In genomic region chr3:31152108-31152507, GRCm38 (mm10) we compare ENCODE assay signal across 20 mouse cellular contexts. TPM values are rescaled to one million over a fixed set of nuclear protein-coding genes. Genes with fewer than 3 reads are reported as not detected.
A peak's percentile ranks its signal among the peaks of the same experiment; 100 is the strongest.
DNase-seq lines count a peak whose midpoint lies in the region; ATAC-seq lines count a peak whose summit lies in the region.
"Had no signal": no experiment of that assay in that cellular context is flagged by ENCODE, and none has a peak within 500 bp of the region (broad histone marks: within the 10 kb centered on the region; RNA-seq: fewer than 3 reads in every experiment).

No protein-coding gene starts in this region.

- peaks cover 7% of the 10 kb centered on the region; the same call in 1 of the 2 replicates for H3K4me1 ChIP-seq in kidney, embryonic 14.5 days (ENCODE audit: control insufficient read depth, insufficient read depth, low read length)

- H3K27ac ChIP-seq in kidney, embryonic 14.5 days (ENCODE audit: low read depth, low read length) = 0 out of 2 replicates have a peak overlapping the region, but pooled peaks have one; percentile 55
- H3K27ac ChIP-seq: heart, embryonic 13.5 days; limb, embryonic 10.5 days; liver, embryonic 13.5 days; neural tube, embryonic 15.5 days had no signal

- DNase-seq in kidney, adult 11 months = no peak
- DNase-seq in left cerebral cortex, postnatal 4 days = peak; percentile 28
- no peak for DNase-seq in left cerebral cortex, postnatal 36 days (ENCODE audit: low spot score in 2 of 2)
- peak; percentile 42 to 74 for DNase-seq in adrenal gland, postnatal 36 days
- DNase-seq in layer of hippocampus, postnatal 10 days (ENCODE audit: low spot score in 2 of 2) = peak; percentile 19 to 44
- no peak for DNase-seq in T-cell, adult 2 months (ENCODE audit: low spot score)
- no peak for DNase-seq in cerebellum, adult 18-20 months
- DNase-seq: liver, embryonic 13.5 days; right cerebral cortex, postnatal 25 days had no signal

- H3K4me2 ChIP-seq in kidney, embryonic 14.5 days (replicated peaks; ENCODE audit: low read depth, low read length) = peak overlapping the region; percentile 88; the same call in 1 of the 2 replicates
- H3K4me2 ChIP-seq: heart, embryonic 13.5 days; liver, embryonic 13.5 days; neural tube, embryonic 15.5 days had no signal

- no peaks in the 10 kb centered on the region for H3K27me3 ChIP-seq in kidney, embryonic 14.5 days (ENCODE audit: control insufficient read depth, insufficient read depth, low read length)

- H3K9ac ChIP-seq in kidney, embryonic 14.5 days (ENCODE audit: low read depth, low read length) = no peak overlapping the region
- H3K9ac ChIP-seq: heart, embryonic 13.5 days; liver, embryonic 13.5 days; neural tube, embryonic 15.5 days had no signal

- ATAC-seq in kidney, embryonic 14.5 days (ENCODE audit: low FRiP score, low TSS enrichment) = no peak
- ATAC-seq: inflammation-experienced regulatory T-cells, adult 6 months; lung, postnatal 0 days had no signal

- intact Hi-C loops in left cerebral cortex, postnatal 4 days (cut with DNase I) = no loop called here
- intact Hi-C loops in left cerebral cortex, postnatal 36 days (cut with DNase I) = loop anchor here (10.0 kb wide), 1 partner anchor 153 kb away; no protein-coding TSS in a partner anchor

- H3K9me3 ChIP-seq in kidney, embryonic 14.5 days (ENCODE audit: control insufficient read depth, low read length) = no peaks in the 10 kb centered on the region
- H3K9me3 ChIP-seq: G1E; heart, embryonic 13.5 days; limb, embryonic 10.5 days; liver, embryonic 13.5 days; megakaryocyte, embryonic 14.5 days; neural tube, embryonic 15.5 days had no signal

- H3K36me3 ChIP-seq in kidney, embryonic 14.5 days (ENCODE audit: control insufficient read depth, insufficient read depth, low read length) = no peaks in the 10 kb centered on the region
- H3K36me3 ChIP-seq: G1E; heart, embryonic 13.5 days; limb, embryonic 10.5 days; liver, embryonic 13.5 days; neural tube, embryonic 15.5 days had no signal

- peak overlapping the region; percentile 7; the same call in 1 of the 2 replicates for H3K4me3 ChIP-seq in kidney, embryonic 14.5 days (ENCODE audit: low read length)
- H3K4me3 ChIP-seq: heart, embryonic 13.5 days; limb, embryonic 10.5 days; liver, embryonic 13.5 days; megakaryocyte, embryonic 14.5 days; neural tube, embryonic 15.5 days had no signal

- 30% methylated on average over 6 of the region's 6 CpGs for WGBS in kidney, embryonic 14.5 days

RNA-seq across cellular contexts. Expression of gene Cldn11, which starts 2.4 kb away (rescaled TPM):
- 47.5 and 53.0 TPM in 2 replicates for polyA plus RNA-seq in kidney, embryonic 14.5 days (2014; fragmentation: Nextera tagmentation; extraction: Ambion mirVana)
- total RNA-seq in left cerebral cortex, postnatal 4 days (2021) = 10 to 100 TPM; 14.1 to 17.3 TPM
- 100 to 1,000 TPM; 132 to 218 TPM for total RNA-seq in left cerebral cortex, postnatal 36 days (2021)
- total RNA-seq in adrenal gland, postnatal 36 days (2021) = 10 to 100 TPM; 10.7 to 15.3 TPM
- 10 to 100 TPM; 22.5 to 24.5 TPM for total RNA-seq in layer of hippocampus, postnatal 10 days (2021)
- total RNA-seq: common myeloid progenitor, adult 5-6 weeks; G1E; hematopoietic stem cell, adult 5-6 weeks had no signal
- polyA plus RNA-seq: C2C12; G1E; inflammation-experienced regulatory T-cells, adult 6 months had no signal

RNA-seq across cellular contexts. Expression of gene Skil, which starts 57.2 kb away (rescaled TPM):
- polyA plus RNA-seq in kidney, embryonic 14.5 days (2014; fragmentation: Nextera tagmentation; extraction: Ambion mirVana) = 20.0 and 26.8 TPM in 2 replicates
- total RNA-seq in left cerebral cortex, postnatal 4 days (2021) = 10 to 100 TPM; 51.4 to 52.7 TPM
- 10 to 100 TPM; 59.6 to 59.7 TPM for total RNA-seq in left cerebral cortex, postnatal 36 days (2021)
- total RNA-seq in adrenal gland, postnatal 36 days (2021) = 10 to 100 TPM; 36.1 to 38.7 TPM
- total RNA-seq in layer of hippocampus, postnatal 10 days (2021) = 10 to 100 TPM; 60.9 to 71.8 TPM

Comparison
In these comparisons a context has a peak if more than half of its experiments do, and no peak if none do; other contexts are left out.
1. DNase-seq: peak in left cerebral cortex, postnatal 4 days (single experiment), adrenal gland, postnatal 36 days (2 of 2) and layer of hippocampus, postnatal 10 days (2 of 2); none in kidney, adult 11 months (single experiment), left cerebral cortex, postnatal 36 days (0 of 2), T-cell, adult 2 months (single experiment) and cerebellum, adult 18-20 months (0 of 2).
2. RNA of gene Cldn11, which starts 2.4 kb away (total RNA-seq): 132 to 218 TPM in left cerebral cortex, postnatal 36 days; 22.5 to 24.5 TPM in layer of hippocampus, postnatal 10 days, 14.1 to 17.3 TPM in left cerebral cortex, postnatal 4 days and 10.7 to 15.3 TPM in adrenal gland, postnatal 36 days; every median in the first group is over 4 times any median in the second.